Mouse (Mus musculus): ENCODE data around the gene Il13. TPM values are rescaled to one million over a fixed set of nuclear protein-coding genes. Genes with fewer than 3 reads are reported as not detected.

Gene Il13
- polyA plus RNA-seq, 1 experiment from 2014 or later = not detected

GRCm38 (mm10) chr11:53636183-53636646 is 1.7 kb upstream of the Il13 start:
- Histone ChIP-seq H3K36me3 (ENCODE audit: control insufficient read depth, insufficient read depth, low read length) (no peaks in the 10 kb centered on the region), H3K4me2 (ENCODE audit: low read length) (peak overlapping the region; percentile 65), H3K27me3 (ENCODE audit: control insufficient read depth, insufficient read depth, low read depth, low read length) (peaks cover 12% of the 10 kb centered on the region), H3K27ac (ENCODE audit: low read length) (no peak overlapping the region), H3K4me3 (ENCODE audit: low read depth, low read length) (peak overlapping the region; percentile 34), H3K9me3 (replicated peaks; ENCODE audit: control insufficient read depth, low read length, poor library complexity, severe bottlenecking) (no peaks in the 10 kb centered on the region), H3K9ac (ENCODE audit: low read depth, low read length) (peak overlapping the region; percentile 4), H3K4me1 (ENCODE audit: control insufficient read depth, insufficient read depth, low read length) (peaks cover 10% of the 10 kb centered on the region; the same call in 1 of the 2 replicates)
- no peak for ATAC-seq
- 1% methylated on average over 37 of the region's 40 CpGs for WGBS

- H3K9ac ChIP-seq (ENCODE audit: low read depth, low read length) = peak overlapping the region; percentile 4
- H3K4me1 ChIP-seq (ENCODE audit: control insufficient read depth, insufficient read depth, low read length) = peaks cover 10% of the 10 kb centered on the region; the same call in 1 of the 2 replicates
- H3K36me3 ChIP-seq (ENCODE audit: control insufficient read depth, insufficient read depth, low read length) = no peaks in the 10 kb centered on the region
- peak overlapping the region; percentile 34 for H3K4me3 ChIP-seq (ENCODE audit: low read depth, low read length)
- 41% methylated on average over 9 of the region's 9 CpGs for WGBS
- no peaks in the 10 kb centered on the region for H3K9me3 ChIP-seq (replicated peaks; ENCODE audit: control insufficient read depth, low read length, poor library complexity, severe bottlenecking)
- H3K27ac ChIP-seq (ENCODE audit: low read length) = no peak overlapping the region
- ATAC-seq = no peak
- H3K4me2 ChIP-seq (ENCODE audit: low read length) = peak overlapping the region; percentile 65
- H3K27me3 ChIP-seq (ENCODE audit: control insufficient read depth, insufficient read depth, low read depth, low read length) = peaks cover 12% of the 10 kb centered on the region
Observed at GRCm38 (mm10) chr11:53635590-53636182, 1.2 kb upstream of the Il13 start.

GRCm38 (mm10) chr11:53633644-53634043 is 858 bp downstream of the Il13 start:
- Histone ChIP-seq H3K9ac (ENCODE audit: low read depth, low read length) (no peak overlapping the region), H3K4me1 (ENCODE audit: control insufficient read depth, insufficient read depth, low read length) (peaks cover 10% of the 10 kb centered on the region; the same call in 1 of the 2 replicates), H3K36me3 (ENCODE audit: control insufficient read depth, insufficient read depth, low read length) (no peaks in the 10 kb centered on the region), H3K27ac (ENCODE audit: low read length) (no peak overlapping the region), H3K4me2 (ENCODE audit: low read length) (no peak overlapping the region), H3K9me3 (replicated peaks; ENCODE audit: control insufficient read depth, low read length, poor library complexity, severe bottlenecking) (no peaks in the 10 kb centered on the region), H3K27me3 (ENCODE audit: control insufficient read depth, insufficient read depth, low read depth, low read length) (peaks cover 12% of the 10 kb centered on the region), H3K4me3 (ENCODE audit: low read depth, low read length) (no peak overlapping the region)
- 90% methylated on average over 7 of the region's 7 CpGs for WGBS
- ATAC-seq = no peak

GRCm38 (mm10) chr11:53632122-53632733 is 2.3 kb downstream of the Il13 start:
- 69% methylated on average over 14 of the region's 14 CpGs for WGBS
- no peak overlapping the region for H3K4me2 ChIP-seq (ENCODE audit: low read length)
- peaks cover 12% of the 10 kb centered on the region for H3K27me3 ChIP-seq (ENCODE audit: control insufficient read depth, insufficient read depth, low read depth, low read length)
- H3K4me1 ChIP-seq (ENCODE audit: control insufficient read depth, insufficient read depth, low read length) = peaks cover 10% of the 10 kb centered on the region; the same call in 1 of the 2 replicates
- H3K27ac ChIP-seq (ENCODE audit: low read length) = no peak overlapping the region
- no peak overlapping the region for H3K9ac ChIP-seq (ENCODE audit: low read depth, low read length)
- no peaks in the 10 kb centered on the region for H3K36me3 ChIP-seq (ENCODE audit: control insufficient read depth, insufficient read depth, low read length)
- no peak overlapping the region for H3K4me3 ChIP-seq (ENCODE audit: low read depth, low read length)
- ATAC-seq = no peak
- no peaks in the 10 kb centered on the region for H3K9me3 ChIP-seq (replicated peaks; ENCODE audit: control insufficient read depth, low read length, poor library complexity, severe bottlenecking)

- Histone ChIP-seq H3K9me3 (replicated peaks; ENCODE audit: control insufficient read depth, low read length, poor library complexity, severe bottlenecking) (no peaks in the 10 kb centered on the region), H3K36me3 (ENCODE audit: control insufficient read depth, insufficient read depth, low read length) (no peaks in the 10 kb centered on the region), H3K4me1 (ENCODE audit: control insufficient read depth, insufficient read depth, low read length) (no peaks in the 10 kb centered on the region), H3K9ac (ENCODE audit: low read depth, low read length) (no peak overlapping the region), H3K27me3 (ENCODE audit: control insufficient read depth, insufficient read depth, low read depth, low read length) (no peaks in the 10 kb centered on the region), H3K27ac (ENCODE audit: low read length) (no peak overlapping the region), H3K4me3 (ENCODE audit: low read depth, low read length) (no peak overlapping the region), H3K4me2 (ENCODE audit: low read length) (no peak overlapping the region)
- ATAC-seq = 0 out of 2 replicates have a peak, but pooled peaks have one; percentile 45
- 4% methylated on average over 1 of the region's 1 CpGs for WGBS
Observed at GRCm38 (mm10) chr11:53627859-53628258, 6.6 kb downstream of the Il13 start.

GRCm38 (mm10) chr11:53626802-53627373 is 7.6 kb downstream of the Il13 start:
- H3K27ac ChIP-seq (ENCODE audit: low read length) = no peak overlapping the region
- 75% methylated on average over 17 of the region's 17 CpGs for WGBS
- H3K9me3 ChIP-seq (replicated peaks; ENCODE audit: control insufficient read depth, low read length, poor library complexity, severe bottlenecking) = no peaks in the 10 kb centered on the region
- no peak overlapping the region for H3K4me2 ChIP-seq (ENCODE audit: low read length)
- ATAC-seq = no peak
- no peaks in the 10 kb centered on the region for H3K36me3 ChIP-seq (ENCODE audit: control insufficient read depth, insufficient read depth, low read length)
- no peak overlapping the region for H3K4me3 ChIP-seq (ENCODE audit: low read depth, low read length)
- H3K4me1 ChIP-seq (ENCODE audit: control insufficient read depth, insufficient read depth, low read length) = no peaks in the 10 kb centered on the region
- H3K9ac ChIP-seq (ENCODE audit: low read depth, low read length) = no peak overlapping the region
- H3K27me3 ChIP-seq (ENCODE audit: control insufficient read depth, insufficient read depth, low read depth, low read length) = no peaks in the 10 kb centered on the region

GRCm38 (mm10) chr11:53624124-53624523 is 10.4 kb downstream of the Il13 start:
- ATAC-seq = no peak
- Histone ChIP-seq H3K9me3 (replicated peaks; ENCODE audit: control insufficient read depth, low read length, poor library complexity, severe bottlenecking) (no peaks in the 10 kb centered on the region), H3K27ac (ENCODE audit: low read length) (no peak overlapping the region), H3K4me1 (ENCODE audit: control insufficient read depth, insufficient read depth, low read length) (no peaks in the 10 kb centered on the region), H3K36me3 (ENCODE audit: control insufficient read depth, insufficient read depth, low read length) (no peaks in the 10 kb centered on the region), H3K4me2 (ENCODE audit: low read length) (no peak overlapping the region), H3K4me3 (ENCODE audit: low read depth, low read length) (no peak overlapping the region), H3K27me3 (ENCODE audit: control insufficient read depth, insufficient read depth, low read depth, low read length) (no peaks in the 10 kb centered on the region), H3K9ac (ENCODE audit: low read depth, low read length) (no peak overlapping the region)
- 93% methylated on average over 2 of the region's 2 CpGs for whole genome bisulfite sequencing

GRCm38 (mm10) chr11:53623573-53623972 is 10.9 kb downstream of the Il13 start:
- Histone ChIP-seq H3K4me1 (ENCODE audit: control insufficient read depth, insufficient read depth, low read length) (no peaks in the 10 kb centered on the region), H3K27ac (ENCODE audit: low read length) (no peak overlapping the region), H3K27me3 (ENCODE audit: control insufficient read depth, insufficient read depth, low read depth, low read length) (no peaks in the 10 kb centered on the region), H3K36me3 (ENCODE audit: control insufficient read depth, insufficient read depth, low read length) (no peaks in the 10 kb centered on the region), H3K9me3 (replicated peaks; ENCODE audit: control insufficient read depth, low read length, poor library complexity, severe bottlenecking) (no peaks in the 10 kb centered on the region), H3K4me3 (ENCODE audit: low read depth, low read length) (no peak overlapping the region), H3K4me2 (ENCODE audit: low read length) (no peak overlapping the region), H3K9ac (ENCODE audit: low read depth, low read length) (no peak overlapping the region)
- no peak for ATAC-seq
- over 99% methylated on average over 9 of the region's 9 CpGs for WGBS

- Histone ChIP-seq H3K4me1 (ENCODE audit: control insufficient read depth, insufficient read depth, low read length) (no peaks in the 10 kb centered on the region), H3K27ac (ENCODE audit: low read length) (no peak overlapping the region), H3K4me2 (ENCODE audit: low read length) (no peak overlapping the region), H3K9ac (ENCODE audit: low read depth, low read length) (no peak overlapping the region), H3K27me3 (ENCODE audit: control insufficient read depth, insufficient read depth, low read depth, low read length) (no peaks in the 10 kb centered on the region), H3K36me3 (ENCODE audit: control insufficient read depth, insufficient read depth, low read length) (no peaks in the 10 kb centered on the region), H3K4me3 (ENCODE audit: low read depth, low read length) (no peak overlapping the region), H3K9me3 (replicated peaks; ENCODE audit: control insufficient read depth, low read length, poor library complexity, severe bottlenecking) (no peaks in the 10 kb centered on the region)
- WGBS = 79% methylated on average over 6 of the region's 6 CpGs
- ATAC-seq = no peak
Observed at GRCm38 (mm10) chr11:53622440-53622806, 12.1 kb downstream of the Il13 start.
